Mouse (Mus musculus) embryonic fibroblast, embryonic 13.5 days (primary cell): ENCODE measurements around the gene Tmco1.

Experiments
- CTCF ChIP-seq: IDR thresholded peaks from 2 replicates; pipeline ENCODE4 v1.5.1; 2011; ENCODE audit warnings: mild to moderate bottlenecking, control low read depth, low read length, moderate library complexity, borderline replicate concordance; ENCODE audit not compliant: insufficient read depth
- POLR2A ChIP-seq: IDR thresholded peaks from 2 replicates; pipeline ENCODE4 v1.6.1; 2011; ENCODE audit warnings: low read depth, mild to moderate bottlenecking, control low read depth, low read length, moderate library complexity

DNA sequence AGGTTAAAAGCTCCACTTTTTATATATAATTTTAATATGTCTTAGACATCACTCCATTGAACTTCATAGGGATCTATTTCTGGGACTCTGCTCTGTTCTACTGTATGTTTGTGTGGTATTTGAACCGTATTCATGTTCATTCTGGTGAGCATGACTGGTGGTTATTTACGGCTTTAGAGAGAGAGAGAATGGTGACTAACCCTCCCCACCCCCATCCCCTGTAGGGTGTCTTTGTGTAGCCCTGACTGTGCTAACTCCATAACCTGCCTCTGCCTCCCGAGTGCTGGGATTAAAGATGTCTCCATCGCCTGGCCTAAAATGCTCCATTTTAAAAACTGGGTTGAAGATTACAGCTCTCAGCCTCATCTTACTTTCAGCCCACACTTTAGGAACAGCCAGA is 52.1 kb downstream of the Tmco1 start:
- TF ChIP-seq POLR2A (no peak), CTCF (no peak)
